Mouse (Mus musculus): ENCODE measurements around the gene Olfr372.
"Not testable (repeated sequence)": the region's sequence is repeated elsewhere in the genome, so short reads cannot be mapped to it uniquely, and the experiment has no call there.

The Olfr372 gene

DNA sequence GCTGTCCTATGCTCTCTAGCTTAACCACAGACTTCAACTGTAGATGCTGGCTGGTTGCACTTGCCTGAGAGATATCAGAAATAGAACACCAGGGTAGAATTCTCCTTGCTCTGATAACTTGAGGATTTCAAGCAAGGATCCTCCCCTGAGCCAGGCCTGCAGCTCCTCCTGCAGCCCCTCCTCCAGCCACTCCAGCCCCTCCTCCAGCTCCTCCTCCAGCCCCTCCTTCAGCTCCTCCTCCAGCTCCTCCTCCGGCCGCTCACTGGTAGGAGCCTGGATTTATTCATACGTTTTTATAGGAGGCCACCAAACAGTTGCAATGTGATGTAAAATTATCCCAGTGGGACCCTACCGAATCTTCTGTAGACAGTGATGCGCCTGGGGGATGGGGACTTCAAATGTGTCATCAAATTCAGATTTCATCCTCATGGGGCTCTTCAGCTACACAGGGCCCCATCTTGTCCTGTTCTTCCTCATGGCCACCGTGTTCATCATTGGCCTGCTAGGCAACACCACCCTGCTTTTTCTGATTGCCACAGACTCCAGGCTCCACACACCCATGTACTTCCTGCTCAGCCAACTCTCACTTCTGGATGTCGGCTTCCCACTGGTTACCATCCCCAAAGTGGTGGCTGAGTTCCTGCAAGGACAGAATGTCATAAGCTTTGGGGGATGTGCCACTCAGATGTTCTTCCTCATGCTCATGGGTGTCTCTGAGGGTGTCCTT is 58.5 kb downstream of the Olfr372 start:
- DNase-seq (ENCODE audit: low read depth) = not testable (repeated sequence)

DNA sequence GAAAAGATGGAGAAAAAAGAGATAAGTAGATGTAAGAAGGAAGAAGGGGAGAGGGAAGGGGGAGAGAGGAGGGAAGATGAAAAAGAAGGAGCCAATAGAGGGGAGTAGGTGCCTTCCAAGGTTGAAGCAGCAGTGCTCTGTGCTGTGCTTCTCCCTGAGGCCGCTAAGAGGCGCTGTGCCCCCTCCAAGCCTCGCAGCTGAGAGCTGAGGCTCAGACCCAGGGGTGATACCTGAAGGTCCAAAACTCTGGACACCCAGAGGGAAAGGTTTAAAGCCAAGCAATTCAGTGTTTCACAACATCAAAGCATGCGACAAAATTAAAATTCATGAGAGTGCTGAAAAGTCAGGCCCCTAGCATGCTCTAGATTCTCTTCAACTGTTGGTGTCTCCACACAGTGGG is 64.1 kb downstream of the Olfr372 start:
- DNase-seq (ENCODE audit: low read depth) = no peak

GRCm38 (mm10) chr8:72106740-72107139 is 65.7 kb downstream of the Olfr372 start, which contains the start of gene Olfr374:
Olfr374 (plus strand) TSS chr8:72107040.
- no peak for DNase-seq (ENCODE audit: low read depth)
